Mouse (Mus musculus) induced T-regulatory cell, adult 2 months (primary cell): Measurements from ENCODE around the gene BC030499.

Experiments used
- DNase-seq: peaks from one replicate; pipeline ENCODE4 v3.0.0-alpha.2; 2012; ENCODE audit warnings: low read depth

The BC030499 gene

DNA sequence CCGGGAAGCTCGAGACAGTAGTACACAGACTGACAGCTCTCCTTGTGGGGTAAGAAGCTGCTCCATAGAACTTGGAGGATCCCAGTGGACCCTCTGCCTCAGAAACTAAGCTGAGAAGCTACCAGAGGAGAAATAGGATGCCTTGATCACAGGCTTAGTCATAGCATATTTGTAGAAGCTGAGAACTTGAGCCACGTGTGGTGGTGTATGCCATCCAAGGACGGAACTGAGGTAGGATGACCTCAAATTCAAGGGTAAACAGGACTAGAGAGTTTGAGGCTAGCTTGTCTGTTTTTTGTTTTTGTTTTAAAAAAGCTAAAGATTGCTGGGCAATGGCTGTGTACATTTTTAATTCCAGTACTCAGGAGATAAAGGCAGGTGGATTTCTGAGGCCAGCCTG is 14.6 kb downstream of the BC030499 start:
- DNase-seq: no peak

DNA sequence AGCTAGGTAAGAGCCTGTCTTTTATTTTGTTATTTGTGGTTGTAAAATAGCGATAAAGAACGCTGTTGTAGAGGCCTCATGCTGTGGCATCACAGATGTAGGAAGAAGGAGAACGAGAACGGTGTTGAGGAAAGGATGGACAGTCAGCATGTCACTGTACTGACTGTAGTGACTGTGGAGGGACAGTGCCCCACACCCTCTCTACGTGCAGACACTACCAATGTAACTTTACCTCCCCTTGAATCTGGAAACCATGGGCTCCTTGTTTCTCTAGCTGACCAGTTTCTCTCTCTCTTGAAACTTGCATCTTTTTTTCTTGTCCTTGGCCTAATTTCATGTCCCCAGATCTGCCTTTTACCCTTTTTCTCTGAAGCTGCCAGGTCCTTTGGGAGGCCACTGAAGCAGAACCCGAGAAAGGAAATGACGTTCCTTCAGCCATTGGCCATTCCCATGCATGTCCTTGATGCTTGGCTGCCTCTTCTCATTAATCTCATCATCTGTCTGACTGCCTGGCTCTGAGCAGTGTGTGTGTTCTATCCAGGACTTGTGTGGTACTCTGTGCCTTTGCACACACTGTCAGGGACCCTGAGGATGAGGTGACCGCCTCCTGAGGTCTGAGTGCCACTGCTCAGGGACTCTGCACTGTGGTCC is 20.3 kb downstream of the BC030499 start:
- no peak for DNase-seq

DNA sequence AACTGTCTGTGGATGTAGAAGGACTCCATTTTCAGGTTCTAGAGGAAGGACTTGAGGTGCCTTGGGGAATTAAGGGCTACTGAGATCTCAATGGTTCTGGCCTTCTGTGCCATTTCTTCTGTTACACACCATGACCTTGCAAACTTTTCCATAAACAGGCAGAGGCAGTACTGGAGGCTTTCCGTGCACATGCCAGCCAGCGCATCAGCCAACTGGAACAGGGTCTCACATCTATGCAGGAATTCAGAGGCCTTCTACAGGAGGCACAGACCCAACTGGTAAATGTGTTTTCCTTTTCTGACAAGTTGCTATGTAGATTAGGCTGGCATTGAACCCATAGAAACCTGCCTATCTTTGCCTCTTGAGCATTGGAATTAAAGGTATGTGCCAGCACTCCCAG is 23.0 kb downstream of the BC030499 start:
- no peak for DNase-seq

DNA sequence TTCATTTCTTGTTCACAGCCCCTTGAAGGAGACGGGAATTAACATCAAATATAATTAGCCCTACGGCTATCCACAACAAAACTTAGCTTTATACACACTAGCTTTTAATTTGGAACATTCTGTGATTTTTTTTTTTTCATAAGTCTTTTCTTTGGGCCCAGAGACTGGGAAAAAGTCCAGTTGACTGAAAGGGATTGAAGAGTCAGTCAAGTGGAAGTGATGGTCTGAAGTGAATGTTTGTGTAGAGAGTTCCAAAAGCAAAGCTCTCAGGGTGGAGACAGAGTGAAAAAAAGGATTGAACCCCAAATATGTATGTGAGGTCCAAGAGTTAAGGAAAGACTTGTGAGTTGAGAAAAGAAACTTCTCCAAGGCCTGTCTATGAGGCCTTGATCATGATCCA is 27.8 kb downstream of the BC030499 start:
- DNase-seq: no peak

DNA sequence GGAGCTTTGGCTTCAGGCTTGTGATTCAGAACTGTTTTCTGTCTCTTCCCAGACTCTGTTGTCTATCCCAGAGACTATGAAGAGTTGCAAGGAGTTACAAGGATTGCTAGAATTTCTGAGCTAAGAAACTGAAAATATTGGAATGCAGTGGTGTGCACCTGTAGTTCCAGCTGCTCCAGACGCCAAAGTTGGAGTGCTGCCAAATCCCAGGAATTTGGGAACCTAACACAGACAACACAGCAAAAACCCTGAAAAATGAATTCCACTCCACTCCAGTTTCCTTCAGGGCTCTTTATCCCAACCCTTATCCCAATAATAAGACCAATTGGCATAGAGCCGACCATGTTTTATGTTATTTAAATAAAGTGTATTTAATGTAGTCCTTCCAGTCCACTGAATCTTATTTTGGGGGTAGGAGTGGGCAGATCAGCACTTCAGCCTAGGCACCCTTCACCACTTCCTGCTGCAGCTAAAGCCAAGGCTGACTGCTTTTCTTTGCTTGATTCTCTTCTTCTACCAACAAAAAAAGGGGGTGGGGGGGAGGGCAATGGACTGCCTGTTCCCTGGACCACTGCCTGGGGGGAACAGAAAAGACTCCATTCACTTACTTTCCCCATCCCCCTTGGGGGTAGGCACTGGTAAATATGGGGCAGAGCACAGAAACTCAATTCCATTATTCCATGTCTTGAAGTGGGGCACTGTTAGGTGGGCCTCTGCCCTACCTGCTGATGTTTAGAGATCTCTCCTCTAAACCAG is 31.6 kb downstream of the BC030499 start:
- no peak for DNase-seq

DNA sequence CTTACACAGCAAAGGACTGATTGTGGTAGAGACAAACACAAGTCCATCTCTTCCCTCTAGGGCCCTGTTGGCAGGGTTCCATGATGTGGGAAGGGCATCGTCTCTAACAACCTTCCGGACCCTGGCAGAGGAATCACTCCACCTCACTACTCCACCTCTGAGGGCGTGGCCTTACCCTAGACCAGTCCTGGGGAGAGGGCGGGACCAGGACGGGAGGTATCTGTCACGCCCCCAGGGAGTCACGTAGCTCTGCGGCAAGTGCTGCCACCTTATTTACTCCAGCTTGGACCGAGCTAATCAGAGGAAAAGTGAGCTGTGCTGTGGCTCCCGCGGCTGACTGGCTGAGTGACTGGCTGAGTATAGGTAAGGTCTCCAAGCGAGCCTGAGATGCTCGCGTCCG is 32.2 kb downstream of the BC030499 start, which contains the start of gene Aldoc:
TSS of gene Aldoc (plus strand) at position 109 of the 400 bp plus-strand sequence.
- DNase-seq: peak; percentile 94

DNA sequence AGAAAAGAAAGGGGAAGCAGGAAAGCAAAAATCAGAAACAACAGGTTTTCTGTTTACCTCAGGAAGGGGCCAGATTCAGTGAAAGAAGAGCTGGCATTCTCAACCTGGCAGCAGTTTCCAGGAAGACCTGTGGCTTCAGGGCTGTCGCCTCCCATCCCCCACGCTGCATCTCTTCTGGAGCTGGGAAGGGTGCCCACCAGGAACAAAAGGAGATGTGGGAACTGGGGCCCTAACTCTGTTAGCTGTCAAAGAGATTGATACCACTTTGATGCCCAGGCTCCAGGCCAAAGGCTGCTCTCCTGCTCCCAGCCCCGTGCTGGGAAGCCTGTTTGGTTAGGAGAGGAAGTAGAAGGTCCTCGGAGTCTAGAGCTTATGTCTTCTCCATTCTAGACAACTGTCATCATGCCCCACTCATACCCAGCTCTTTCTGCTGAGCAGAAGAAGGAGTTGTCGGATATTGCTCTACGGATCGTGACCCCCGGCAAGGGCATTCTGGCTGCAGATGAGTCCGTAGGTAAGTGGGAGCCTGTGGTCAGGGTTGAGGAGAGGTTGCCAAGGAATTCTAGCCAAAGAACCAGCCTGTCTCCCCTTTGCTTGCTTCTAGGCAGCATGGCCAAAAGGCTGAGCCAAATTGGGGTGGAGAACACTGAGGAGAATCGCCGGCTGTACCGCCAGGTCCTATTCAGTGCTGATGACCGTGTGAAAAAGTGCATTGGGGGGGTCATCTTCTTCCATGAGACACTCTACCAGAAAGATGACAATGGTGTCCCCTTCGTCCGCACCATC is 33.6 kb downstream of the BC030499 start:
- DNase-seq: no peak

DNA sequence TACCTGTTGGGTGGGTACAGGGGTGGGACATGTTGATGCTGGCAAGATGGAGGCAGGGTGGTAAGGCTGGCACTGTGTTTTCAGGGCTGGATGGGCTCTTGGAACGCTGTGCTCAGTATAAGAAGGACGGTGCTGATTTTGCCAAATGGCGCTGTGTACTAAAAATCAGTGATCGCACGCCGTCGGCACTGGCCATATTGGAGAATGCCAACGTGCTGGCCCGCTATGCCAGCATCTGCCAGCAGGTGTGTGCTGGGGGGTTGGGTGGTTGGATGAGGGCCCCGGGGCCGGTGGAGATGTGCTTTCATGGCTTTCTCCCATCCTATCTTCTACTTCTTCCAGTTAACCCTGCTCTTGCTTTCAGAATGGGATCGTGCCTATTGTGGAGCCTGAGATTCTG is 34.3 kb downstream of the BC030499 start:
- no peak for DNase-seq

DNA sequence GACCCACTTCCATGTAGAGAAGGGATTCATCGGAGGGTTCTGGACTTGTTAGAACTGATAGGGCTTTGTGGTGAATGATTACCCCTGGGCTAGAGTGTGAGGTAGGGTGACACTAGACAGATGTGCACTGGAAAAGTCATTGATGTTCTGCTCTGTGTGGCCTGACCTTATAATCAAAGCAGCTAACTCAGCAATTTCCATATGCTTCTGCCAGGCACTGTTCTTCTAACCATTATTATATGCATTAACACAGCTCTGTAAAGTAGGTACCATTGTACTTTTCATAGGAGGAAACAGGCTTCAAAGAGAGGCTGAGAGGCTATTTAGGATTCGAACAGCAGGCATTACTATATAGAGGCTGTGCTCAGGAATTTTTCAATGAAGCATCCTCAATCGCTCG is 36.6 kb downstream of the BC030499 start:
- no peak for DNase-seq

DNA sequence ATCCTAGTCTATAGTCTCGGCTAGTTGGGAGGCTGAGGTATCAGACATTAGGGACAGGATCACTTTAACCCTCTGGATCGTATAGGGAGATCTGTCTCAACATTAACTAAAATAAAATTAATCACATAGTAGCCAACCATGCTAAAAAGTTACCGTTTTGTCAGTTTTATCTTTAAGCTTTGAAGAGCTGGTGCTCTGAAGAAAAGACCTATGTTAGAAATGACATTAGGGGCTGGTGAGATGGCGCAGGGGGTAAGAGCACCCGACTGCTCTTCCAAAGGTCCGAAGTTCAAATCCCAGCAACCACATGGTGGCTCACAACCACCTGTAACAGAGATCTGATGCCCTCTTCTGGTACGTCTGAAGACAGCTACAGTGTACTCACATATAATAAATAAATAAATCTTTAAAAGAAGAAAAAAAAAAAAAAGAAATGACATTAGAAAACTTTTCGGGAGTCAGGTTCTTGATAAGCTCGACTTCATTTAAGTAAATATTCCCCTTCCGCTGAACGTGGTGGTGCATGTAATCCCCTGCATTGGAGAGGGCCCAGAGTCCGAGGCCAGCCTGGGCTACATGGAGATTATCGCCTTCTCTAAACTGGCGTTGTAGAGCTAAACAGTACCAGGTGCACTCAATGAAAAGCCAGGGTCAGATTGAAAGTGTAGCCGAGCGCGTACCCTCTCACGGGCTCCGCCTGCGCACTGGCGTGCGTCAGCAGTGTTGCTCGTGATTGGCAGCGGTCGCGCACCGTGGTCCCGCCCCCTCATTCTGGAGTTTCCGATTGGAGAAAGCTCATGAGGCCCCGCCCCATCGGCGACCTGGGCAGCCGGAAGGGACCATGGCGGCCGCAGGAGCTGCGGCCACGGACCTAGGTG is 37.2 kb downstream of the BC030499 start, which contains the start of gene Pigs:
TSS of gene Pigs (plus strand) at position 782 of the 878 bp plus-strand sequence.
- DNase-seq: peak; percentile 97

DNA sequence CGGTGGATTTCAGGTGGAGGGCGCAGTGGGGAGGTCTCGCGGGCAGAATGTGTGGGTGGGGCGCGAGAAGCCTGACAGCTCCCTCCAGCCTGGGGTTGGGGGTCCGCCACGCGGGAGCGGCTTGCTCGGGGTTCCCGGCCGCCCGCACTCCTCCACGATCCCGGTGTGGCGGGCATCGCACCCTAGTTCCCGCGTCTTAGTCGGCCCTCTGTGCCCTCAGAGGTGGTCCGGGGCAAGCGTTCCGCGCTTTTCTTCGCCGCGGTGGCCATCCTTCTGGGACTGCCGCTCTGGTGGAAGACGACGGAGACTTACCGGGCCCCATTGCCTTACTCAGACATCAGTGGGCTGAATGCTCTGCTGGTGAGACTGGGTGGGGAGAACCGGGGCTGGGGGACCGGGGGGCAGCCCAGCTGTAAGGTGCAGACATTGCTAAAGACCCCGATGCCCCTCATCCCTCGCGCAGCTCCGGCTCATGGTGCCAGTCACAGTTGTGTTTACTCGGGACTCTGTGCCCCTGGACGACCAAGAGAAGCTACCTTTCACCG is 37.9 kb downstream of the BC030499 start:
- no peak for DNase-seq

DNA sequence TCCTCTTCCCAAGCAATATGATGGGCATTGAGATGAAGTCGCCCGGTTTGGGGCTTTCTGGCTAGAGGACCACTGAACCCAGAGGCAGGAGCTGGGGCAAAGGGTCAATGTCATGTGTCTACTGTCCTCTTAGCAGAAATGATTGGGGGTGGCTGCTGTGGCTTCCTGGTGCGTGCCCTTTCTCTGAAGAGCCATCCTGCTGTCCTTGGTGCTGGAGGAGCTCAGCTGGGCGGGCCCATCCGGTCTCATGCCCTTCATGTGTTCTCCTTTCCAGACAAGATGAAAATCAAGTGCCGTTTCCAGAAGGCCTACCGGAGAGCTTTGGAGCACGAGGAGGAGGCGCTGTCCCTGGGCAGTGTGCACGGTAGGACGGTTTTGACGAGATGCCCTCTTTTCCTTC is 42.0 kb downstream of the BC030499 start:
- DNase-seq: no peak

DNA sequence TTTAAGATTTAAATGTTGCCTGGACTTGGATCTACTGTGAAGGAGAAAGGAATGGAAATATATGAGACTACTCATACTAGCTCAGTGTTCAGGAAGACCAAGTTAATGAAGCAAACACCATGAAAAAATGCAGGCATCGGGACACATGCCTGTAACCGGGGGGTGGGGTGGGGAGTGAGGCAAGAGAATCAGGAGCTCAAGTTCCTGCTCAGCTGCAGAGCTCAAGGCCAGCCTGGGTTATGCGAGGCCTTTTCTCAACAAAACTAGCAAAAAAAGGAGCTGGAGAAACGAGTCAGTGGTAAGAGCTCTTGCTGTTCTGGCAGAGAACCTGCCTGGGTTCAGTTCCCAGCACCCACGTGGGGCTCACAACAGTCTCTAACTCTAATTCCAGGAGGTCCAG is 43.4 kb downstream of the BC030499 start:
- no peak for DNase-seq

DNA sequence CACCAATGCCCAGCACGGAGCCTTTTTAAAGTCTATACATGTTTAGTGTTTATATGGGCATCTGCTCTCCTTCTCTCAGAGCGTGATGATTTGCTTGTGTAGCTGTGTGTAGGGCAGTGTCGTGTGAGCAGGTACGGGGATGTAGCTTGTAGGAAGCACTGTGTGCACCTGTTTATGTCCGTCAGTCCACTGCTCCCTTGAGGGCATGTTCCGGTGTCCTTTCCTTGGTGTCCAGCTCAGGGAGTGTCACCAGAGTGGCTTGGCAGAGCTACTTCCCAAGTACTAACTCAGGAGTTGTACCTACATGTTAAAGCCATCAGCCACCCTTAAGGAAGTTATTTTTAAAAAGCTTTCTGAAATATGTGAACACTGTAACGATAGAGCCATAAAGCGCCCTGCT is 46.4 kb downstream of the BC030499 start:
- no peak for DNase-seq

DNA sequence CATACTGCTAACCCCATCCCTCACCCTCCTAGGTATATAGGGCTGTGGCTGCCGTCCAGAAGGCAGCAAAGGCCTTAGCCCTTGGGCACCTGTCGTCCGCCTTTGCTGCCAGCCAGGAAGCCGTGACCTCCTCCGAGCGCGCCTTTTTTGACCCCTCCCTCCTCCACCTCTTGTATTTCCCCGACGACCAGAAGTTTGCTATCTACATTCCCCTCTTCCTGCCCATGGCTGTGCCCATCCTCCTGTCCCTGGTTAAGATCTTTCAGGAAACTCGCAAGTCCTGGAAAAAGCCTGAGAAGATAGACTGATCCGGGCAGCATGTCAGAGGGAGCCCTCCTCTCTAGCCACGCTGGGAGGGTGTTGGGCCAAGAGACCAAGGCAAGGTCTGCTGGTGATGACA is 51.1 kb downstream of the BC030499 start:
- no peak for DNase-seq

DNA sequence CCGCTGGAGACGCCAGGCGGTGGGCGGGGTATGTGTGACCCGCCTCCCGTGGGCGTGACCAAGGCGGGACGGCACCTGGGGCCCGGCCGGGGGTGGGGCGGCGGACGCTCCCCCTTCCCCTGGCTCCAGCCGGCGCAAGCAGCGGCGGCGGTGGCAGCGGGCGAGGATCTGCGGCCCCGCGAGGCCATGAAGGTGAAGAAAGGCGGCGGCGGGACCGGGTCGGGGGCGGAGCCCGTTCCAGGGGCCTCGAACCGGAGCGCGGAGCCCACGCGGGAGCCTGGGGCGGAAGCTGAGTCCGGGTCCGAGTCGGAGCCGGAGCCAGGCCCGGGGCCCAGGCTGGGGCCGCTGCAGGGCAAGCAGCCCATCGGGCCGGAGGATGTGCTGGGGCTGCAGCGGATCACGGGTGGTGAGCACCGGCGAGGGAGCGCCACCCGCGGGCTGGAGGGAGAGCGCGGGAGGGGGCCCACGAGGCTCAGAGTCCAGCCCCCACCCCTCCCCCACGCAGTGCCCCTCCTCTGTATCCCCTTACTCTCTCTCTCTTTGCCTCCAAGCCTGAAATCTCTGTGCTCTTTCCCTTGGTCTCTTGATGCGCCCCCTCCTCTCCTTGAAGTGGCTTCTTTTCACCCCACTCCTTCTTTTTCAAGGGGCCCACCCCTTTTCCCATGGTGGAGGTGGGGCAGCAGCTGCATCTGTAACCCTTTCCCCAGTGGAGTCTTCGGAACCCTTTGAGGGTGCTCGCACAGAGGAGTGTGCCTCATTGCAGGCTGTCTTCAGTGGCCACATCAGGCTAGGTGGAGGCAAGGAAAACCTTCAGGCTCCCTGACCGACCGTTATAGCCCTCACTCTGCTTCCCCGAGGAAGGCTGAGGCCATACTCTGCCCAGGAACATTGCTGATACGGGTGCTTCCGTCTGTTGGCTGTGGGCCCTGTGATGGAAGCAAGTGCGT is 53.0 kb downstream of the BC030499 start, which contains the start of gene Unc119:
TSS of gene Unc119 (plus strand) at position 102 of the 947 bp plus-strand sequence.
- peak; percentile 86 for DNase-seq

DNA sequence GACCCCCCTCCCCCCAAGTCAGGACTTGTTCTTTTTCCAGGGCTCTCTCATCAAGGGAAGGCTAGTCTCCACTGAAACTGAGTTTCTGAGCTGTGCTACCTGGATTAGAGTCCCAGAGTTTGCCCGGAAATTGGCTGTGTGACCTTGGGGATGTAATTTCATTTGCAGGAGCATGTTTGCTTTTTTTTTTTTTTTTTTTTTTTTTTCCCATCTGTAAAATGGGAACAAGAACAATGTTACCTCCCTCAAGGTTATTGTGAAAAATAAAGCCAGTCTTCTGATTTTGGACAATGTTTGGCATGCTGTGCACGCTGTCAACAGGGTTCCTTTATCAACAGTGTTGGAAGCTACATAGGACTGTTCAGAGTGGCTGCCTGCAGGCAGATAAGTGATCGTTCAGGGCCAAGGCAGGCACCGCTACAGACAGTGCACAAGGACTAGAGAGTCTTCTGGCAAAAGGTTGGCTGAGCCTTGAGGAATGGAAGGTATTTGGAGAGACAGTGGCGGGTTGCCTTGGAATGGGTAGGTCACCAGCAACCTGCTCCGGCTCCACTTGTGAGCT is 53.8 kb downstream of the BC030499 start:
- no peak for DNase-seq

DNA sequence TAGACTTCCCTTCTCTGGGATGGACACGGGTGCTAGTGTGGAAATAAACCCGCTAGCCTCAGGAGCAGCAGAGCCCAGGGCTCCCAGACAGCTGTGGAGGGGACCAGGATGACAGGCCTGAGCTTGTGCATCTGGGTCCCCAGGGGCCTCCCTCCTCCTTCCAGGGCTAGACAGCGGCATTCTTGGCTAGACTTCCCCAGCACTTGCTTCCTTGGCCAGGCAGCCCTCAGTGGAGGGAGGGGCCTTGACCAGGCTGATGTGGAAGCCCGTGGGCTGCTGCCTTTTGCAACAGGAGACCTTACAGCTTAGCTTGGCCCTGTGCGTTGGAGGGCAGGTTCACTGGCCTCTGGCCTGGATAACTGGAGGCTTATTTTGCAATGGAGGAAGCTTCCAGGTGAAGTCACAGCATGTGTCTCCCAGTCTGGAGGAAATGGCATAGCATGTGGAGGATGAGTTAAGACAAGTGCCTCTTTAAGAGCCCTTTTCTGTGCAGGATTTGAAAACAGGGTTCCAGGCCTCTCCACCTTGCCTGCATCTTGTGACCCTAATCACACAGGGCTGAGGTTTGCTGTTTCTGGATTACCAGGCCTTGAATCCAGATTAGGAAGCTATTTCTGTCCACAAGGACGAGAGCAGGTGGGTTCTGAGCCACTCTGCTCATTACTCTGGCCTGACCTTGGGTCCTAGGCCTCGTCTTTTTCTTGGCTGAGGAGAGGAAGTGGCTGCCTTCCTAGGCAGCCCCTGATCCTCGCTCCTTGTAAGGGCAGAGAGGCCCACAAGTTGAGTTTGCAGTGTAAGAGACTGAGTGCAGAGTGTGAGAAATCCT is 54.5 kb downstream of the BC030499 start:
- peak; percentile 36 for DNase-seq

DNA sequence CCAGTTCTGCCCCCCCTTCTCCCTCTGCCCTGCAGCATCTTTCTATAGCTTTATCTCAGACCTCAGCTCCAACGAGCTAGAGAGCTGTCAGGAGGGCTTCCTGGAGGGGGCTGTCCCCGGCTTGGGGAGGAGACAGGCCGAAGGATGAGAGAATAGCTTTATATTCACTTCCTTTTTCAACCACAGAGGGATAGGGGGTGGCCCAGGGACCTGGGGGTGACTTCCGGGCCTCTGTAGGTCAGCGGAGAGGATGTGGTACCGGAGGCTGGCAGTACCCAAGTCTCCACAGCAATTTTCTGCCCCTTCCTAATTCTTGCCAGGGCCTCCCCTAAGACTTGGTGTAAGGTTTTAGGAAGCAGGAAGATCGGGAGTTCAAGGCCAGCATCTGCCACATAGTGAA is 55.2 kb downstream of the BC030499 start:
- peak; percentile 82 for DNase-seq
